Mouse (Mus musculus) hindbrain, embryonic 12.5 days (tissue): ENCODE results near the gene Camk2d. TPM values are rescaled to one million over a fixed set of nuclear protein-coding genes. Genes with fewer than 3 reads are reported as not detected.

ENCODE experiments used
- ATAC-seq: fragments of 200-750 bp; cut with Nextera tagmentation; 2 replicates; pipeline ENCODE4 v1.8.0; 2017; ENCODE audit warnings: moderate TSS enrichment; ENCODE audit not compliant: low FRiP score
- H3K27ac ChIP-seq: fragments of 300-500 bp; sonication (generic); 2 replicates; pipeline ENCODE4 v1.5.1; 2016; ENCODE audit warnings: mild to moderate bottlenecking
- H3K27me3 ChIP-seq: fragments of 300-500 bp; sonication (generic); 2 replicates; pipeline ENCODE4 v1.6.1; 2016; ENCODE audit warnings: mild to moderate bottlenecking
- H3K36me3 ChIP-seq: fragments of 300-500 bp; sonication (generic); 2 replicates; pipeline ENCODE4 v1.6.1; 2016; ENCODE audit warnings: mild to moderate bottlenecking
- H3K4me1 ChIP-seq: fragments of 300-500 bp; sonication (generic); 2 replicates; pipeline ENCODE4 v1.6.1; 2016
- H3K4me2 ChIP-seq: fragments of 300-500 bp; sonication (generic); replicated peaks from 2 replicates; pipeline ENCODE4 v1.6.1; 2016; ENCODE audit warnings: mild to moderate bottlenecking
- H3K4me3 ChIP-seq: fragments of 300-500 bp; sonication (generic); 2 replicates; pipeline ENCODE4 v1.5.1; 2016; ENCODE audit warnings: mild to moderate bottlenecking
- H3K9ac ChIP-seq: fragments of 300-500 bp; sonication (generic); 2 replicates; pipeline ENCODE4 v1.6.1; 2016; ENCODE audit warnings: mild to moderate bottlenecking, moderate library complexity
- H3K9me3 ChIP-seq: fragments of 300-500 bp; sonication (generic); replicated peaks from 2 replicates; pipeline ENCODE4 v1.6.1; 2016; ENCODE audit warnings: mild to moderate bottlenecking
- WGBS: fragments of 180-500 bp; shearing (Covaris S2); methylation state at CpG from one replicate; pipeline ENCODE4 v1.1.7; 2016; 5-methylcytosine and 5-hydroxymethylcytosine counted together
- polyA plus RNA-seq: library from polyadenylated mRNA; unstranded; fragments of >200 nt; fragmentation: Nextera tagmentation; extraction: Ambion mirVana; gene quantifications from 2 replicates; pipeline ENCODE4 v1.2.1, GENCODE M21; 2016

Gene Camk2d
- polyA plus RNA-seq, 1 experiment from 2014 or later: 29.7 TPM

DNA sequence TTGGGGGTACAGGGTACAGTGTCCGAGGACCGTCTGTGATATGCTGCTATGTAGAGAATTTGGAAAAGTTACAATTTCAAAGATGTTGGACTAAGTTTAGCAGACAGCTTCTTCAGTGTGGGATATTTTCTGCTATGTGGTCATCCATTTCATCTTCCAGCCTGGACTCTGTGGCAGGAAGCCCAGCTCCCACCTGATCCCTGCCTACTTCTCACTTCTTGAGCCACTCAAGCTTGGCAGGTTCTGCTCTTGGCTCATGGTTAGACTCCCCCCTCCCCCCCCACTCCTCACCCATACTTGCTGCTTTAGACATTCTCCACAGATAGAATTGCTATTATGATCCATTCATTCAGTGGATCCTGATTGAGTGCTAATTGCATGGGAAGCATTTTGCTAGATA lies 141.0 kb downstream of the Camk2d start:
- Histone ChIP-seq H3K4me2 (no peak overlapping the region), H3K36me3 (no peaks in the 10 kb centered on the region), H3K9ac (no peak overlapping the region), H3K27me3 (no peaks in the 10 kb centered on the region), H3K4me1 (no peaks in the 10 kb centered on the region), H3K27ac (no peak overlapping the region), H3K4me3 (no peak overlapping the region), H3K9me3 (no peaks in the 10 kb centered on the region)
- no peak for ATAC-seq
- 94% methylated on average over 2 of the region's 2 CpGs for WGBS

DNA sequence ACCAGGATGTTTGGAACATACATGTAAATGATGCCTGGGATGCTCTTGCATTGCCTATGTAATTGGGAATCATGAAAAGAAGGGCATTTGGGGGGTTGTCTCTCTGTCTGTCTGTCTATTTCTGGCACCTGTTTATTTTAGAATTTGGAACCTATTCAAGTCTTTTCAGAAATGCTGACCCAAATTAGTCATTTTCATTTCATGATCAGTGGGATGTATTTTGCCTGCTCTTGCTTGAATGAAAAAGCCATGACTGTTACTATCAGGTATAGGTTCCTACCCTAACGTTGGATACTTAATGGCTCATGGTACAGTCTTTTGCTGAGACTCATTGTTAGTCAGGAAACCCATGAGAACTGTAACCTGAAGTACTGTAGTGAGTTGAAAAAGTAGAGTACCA lies 144.0 kb downstream of the Camk2d start:
- H3K27me3 ChIP-seq: no peaks in the 10 kb centered on the region
- no peaks in the 10 kb centered on the region for H3K9me3 ChIP-seq
- no peaks in the 10 kb centered on the region for H3K36me3 ChIP-seq
- no peak for ATAC-seq
- no peak overlapping the region for H3K4me2 ChIP-seq
- 91% methylated on average over 1 of the region's 1 CpGs for WGBS
- H3K9ac ChIP-seq: no peak overlapping the region
- no peak overlapping the region for H3K27ac ChIP-seq
- H3K4me3 ChIP-seq: no peak overlapping the region
- H3K4me1 ChIP-seq: peaks cover 6% of the 10 kb centered on the region; the same call in 1 of the 2 replicates

DNA sequence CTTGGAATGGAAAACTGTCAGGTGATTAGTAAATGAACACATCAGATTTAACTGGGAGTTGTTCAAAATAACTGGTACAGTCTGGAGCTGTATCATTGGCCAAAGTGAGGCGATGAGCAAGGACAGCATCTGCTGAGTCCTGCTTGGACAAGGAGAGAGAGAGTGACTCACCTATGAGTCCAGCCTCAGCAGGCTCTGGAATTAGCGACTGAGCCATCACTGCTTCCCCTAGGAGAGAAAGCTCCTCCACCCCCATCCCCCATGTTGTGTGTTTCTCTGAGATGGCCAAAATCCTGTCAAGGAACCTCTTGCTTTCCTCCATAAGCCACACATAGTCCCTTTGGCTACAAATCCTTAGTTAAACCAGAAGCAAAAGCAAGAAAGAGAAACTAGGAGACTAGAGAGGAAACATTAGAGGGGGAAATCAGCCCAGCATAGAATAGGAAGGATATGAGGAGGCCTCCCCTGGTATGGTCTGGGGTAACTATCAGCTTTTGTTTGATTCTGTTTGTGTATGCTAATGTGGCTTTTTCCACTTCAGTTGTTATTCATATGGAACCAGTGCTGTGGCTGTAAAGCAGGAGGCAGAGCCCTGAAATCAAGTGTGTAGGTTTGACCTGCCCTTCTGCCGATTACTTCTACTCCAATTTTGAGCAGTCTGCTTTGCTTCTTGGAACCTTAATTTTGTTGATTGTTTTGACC lies 148.5 kb downstream of the Camk2d start:
- no peak overlapping the region for H3K9ac ChIP-seq
- H3K4me1 ChIP-seq: peaks cover 11% of the 10 kb centered on the region
- no peaks in the 10 kb centered on the region for H3K36me3 ChIP-seq
- 58% methylated on average over 3 of the region's 3 CpGs for WGBS
- H3K27ac ChIP-seq: no peak overlapping the region
- no peak overlapping the region for H3K4me3 ChIP-seq
- H3K4me2 ChIP-seq: no peak overlapping the region
- H3K9me3 ChIP-seq: no peaks in the 10 kb centered on the region
- peak; percentile 55; the same call in 1 of the 2 replicates for ATAC-seq
- no peaks in the 10 kb centered on the region for H3K27me3 ChIP-seq

DNA sequence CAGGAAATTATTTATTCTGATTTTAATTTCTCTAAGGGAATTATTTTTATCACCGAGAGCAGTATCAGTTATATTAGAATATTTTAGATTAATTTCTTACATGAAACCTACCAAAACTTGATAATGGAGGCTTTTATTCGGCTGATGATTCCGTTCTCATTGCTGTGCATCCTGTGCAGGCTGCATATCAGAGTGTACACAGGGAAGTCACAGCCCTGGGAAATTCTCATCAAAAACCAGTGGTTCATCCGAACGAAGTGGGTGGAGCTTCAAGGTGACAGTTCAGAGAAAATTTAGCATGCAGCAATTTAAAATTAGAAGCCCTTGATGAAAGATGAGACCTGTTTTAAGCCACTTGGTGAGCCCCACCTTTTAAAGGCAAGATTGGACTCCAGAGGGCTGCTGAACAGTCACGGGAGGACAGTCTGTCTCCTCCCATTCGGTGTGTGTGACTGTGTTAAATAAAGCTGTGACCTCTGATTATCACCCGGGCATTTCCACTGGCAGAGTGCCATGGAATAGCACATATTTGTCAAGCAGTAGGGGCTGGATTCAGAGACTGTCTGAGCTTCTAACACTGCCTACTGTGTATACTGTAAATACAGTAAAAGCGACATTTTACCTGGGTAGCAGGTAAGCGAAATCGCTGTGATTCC lies 150.2 kb downstream of the Camk2d start:
- H3K4me3 ChIP-seq: no peak overlapping the region
- WGBS: 67% methylated on average over 11 of the region's 11 CpGs
- H3K27ac ChIP-seq: no peak overlapping the region
- no peaks in the 10 kb centered on the region for H3K27me3 ChIP-seq
- no peak overlapping the region for H3K9ac ChIP-seq
- no peaks in the 10 kb centered on the region for H3K9me3 ChIP-seq
- H3K36me3 ChIP-seq: no peaks in the 10 kb centered on the region
- H3K4me2 ChIP-seq: no peak overlapping the region
- peaks cover 11% of the 10 kb centered on the region for H3K4me1 ChIP-seq
- peak; percentile 54; the same call in 1 of the 2 replicates for ATAC-seq

DNA sequence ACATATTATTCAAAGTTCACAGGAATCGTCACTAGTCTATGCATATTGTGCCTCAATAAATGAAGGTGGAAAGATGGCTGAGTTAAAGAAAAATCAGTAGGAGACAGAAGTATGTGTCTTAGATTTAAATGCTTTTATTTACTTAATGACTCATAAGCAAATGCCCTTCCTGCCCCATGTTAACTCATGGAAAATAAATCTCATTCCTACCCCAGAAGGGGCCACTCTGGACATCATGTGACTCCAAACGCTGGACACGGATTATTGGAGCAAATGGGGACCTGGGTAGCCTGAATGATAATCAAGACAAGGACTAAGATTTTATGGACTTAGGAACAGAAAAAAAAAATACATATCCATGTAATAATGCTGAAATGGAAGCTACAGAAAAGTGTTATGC lies 151.5 kb downstream of the Camk2d start:
- 92% methylated on average over 3 of the region's 3 CpGs for WGBS
- no peak overlapping the region for H3K9ac ChIP-seq
- H3K27me3 ChIP-seq: no peaks in the 10 kb centered on the region
- no peaks in the 10 kb centered on the region for H3K9me3 ChIP-seq
- H3K27ac ChIP-seq: no peak overlapping the region
- H3K4me1 ChIP-seq: peaks cover 11% of the 10 kb centered on the region
- H3K4me3 ChIP-seq: no peak overlapping the region
- no peak for ATAC-seq
- no peak overlapping the region for H3K4me2 ChIP-seq
- H3K36me3 ChIP-seq: no peaks in the 10 kb centered on the region

DNA sequence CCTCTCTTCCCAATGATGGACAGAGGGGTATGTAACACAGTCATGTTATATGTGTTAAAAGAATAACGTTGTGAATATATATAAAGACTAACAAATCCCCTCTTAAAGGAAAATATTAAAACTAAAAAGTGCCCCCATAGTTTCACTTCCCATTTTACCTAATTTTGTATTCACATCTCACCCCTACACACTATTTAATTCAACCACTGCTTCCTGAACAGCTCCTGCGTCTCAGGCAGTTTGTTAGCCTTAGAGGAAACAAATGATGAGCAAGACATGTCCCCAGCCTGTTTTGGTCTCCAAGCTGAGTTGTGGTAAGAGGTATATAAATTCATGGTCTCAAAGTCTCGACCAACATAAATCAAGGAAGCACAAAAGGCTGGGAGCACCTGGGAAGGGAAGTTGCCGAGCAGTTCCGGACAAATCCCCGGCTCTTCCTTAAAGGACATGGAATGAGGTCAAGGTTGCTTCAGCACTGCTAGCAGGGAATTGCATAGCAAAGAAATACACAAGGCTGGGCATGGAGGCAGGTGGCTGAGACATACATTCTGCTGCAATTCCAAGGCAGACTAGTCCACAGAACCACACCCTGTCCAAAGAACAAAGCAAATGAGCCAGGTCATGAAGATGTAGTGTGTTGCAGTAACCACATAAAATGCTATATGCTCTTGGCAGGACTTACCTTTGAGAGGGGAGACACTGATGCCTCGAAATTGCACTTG lies 155.4 kb downstream of the Camk2d start:
- Histone ChIP-seq H3K4me3 (no peak overlapping the region), H3K4me2 (no peak overlapping the region), H3K9me3 (no peaks in the 10 kb centered on the region), H3K9ac (no peak overlapping the region), H3K36me3 (no peaks in the 10 kb centered on the region), H3K4me1 (peaks cover 1% of the 10 kb centered on the region), H3K27me3 (no peaks in the 10 kb centered on the region), H3K27ac (no peak overlapping the region)
- WGBS: 82% methylated on average over 7 of the region's 7 CpGs
- ATAC-seq: no peak

DNA sequence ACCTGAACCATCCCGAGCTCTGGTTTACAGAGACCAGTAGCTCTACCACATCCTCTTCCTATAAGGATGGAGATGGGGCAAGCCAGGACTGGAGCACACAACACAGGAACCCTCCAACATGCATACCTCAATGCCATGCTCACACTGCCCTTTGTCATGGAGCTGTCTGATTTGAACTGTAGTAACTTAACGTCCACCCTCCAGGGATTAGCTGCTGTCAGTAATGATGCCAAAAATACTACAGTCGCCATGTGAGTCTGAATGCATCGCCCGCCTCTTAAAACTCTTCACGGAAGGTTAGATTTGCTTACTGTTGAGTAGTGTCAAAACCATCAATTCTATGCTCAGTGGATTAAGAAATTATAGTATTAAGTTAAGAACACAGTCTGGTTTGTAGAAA lies 156.9 kb downstream of the Camk2d start:
- Histone ChIP-seq H3K4me1 (no peaks in the 10 kb centered on the region), H3K9ac (no peak overlapping the region)

DNA sequence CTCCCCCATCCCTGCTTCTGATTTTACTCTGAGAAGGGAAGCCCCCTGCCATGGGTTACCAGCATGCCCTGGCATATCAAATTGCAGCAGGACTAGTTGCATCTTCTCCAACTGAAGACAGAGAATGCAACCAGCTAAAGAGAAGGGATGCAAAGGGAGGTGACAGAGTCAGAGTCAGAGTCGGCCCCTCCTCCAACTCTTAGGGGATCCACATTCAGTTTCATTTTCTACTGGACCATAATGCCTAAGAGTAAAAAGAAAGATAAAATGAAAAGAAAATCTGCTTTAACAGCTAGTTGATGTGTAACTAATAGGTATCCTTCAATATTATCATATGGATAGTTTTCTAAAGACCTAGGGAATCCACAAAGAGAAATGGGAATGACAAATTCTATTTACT lies 162.3 kb downstream of the Camk2d start:
- H3K27me3 ChIP-seq: no peaks in the 10 kb centered on the region
- no peak overlapping the region for H3K4me3 ChIP-seq
- H3K36me3 ChIP-seq: no peaks in the 10 kb centered on the region
- H3K9ac ChIP-seq: no peak overlapping the region
- 79% methylated on average over 1 of the region's 1 CpGs for WGBS
- H3K4me2 ChIP-seq: no peak overlapping the region
- H3K4me1 ChIP-seq: no peaks in the 10 kb centered on the region
- no peak overlapping the region for H3K27ac ChIP-seq
- ATAC-seq: no peak
- no peaks in the 10 kb centered on the region for H3K9me3 ChIP-seq

More for the DNA sequence above, 156.9 kb downstream of the Camk2d start:
- ATAC-seq: no peak
- H3K27ac ChIP-seq: no peak overlapping the region
- H3K36me3 ChIP-seq: no peaks in the 10 kb centered on the region
- H3K4me2 ChIP-seq: no peak overlapping the region
- no peaks in the 10 kb centered on the region for H3K9me3 ChIP-seq
- H3K4me3 ChIP-seq: no peak overlapping the region
- 87% methylated on average over 6 of the region's 6 CpGs for WGBS
- H3K27me3 ChIP-seq: no peaks in the 10 kb centered on the region

DNA sequence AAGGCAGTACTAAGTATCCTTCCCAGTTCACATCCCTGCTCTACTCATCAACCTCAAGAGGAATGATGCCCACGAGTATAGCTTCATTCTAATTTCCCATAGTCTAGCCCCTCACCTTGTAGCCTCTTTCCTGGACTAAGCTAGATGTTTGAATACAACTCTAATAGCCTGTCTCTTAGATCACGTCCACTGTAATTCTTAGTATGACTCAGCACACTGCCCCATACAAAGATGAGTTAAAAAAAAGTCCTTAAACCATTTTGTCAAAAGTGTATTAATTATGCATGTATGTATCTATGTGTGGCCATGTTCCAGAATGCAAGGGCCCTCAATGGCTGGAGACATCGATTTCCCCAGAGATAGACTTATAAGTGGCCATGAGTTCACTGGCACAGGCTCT lies 164.5 kb downstream of the Camk2d start:
- Histone ChIP-seq H3K9me3 (no peaks in the 10 kb centered on the region), H3K36me3 (no peaks in the 10 kb centered on the region), H3K27me3 (no peaks in the 10 kb centered on the region), H3K4me1 (no peaks in the 10 kb centered on the region), H3K9ac (no peak overlapping the region), H3K27ac (no peak overlapping the region), H3K4me3 (no peak overlapping the region), H3K4me2 (no peak overlapping the region)
- ATAC-seq: no peak
- 86% methylated on average over 3 of the region's 3 CpGs for WGBS

DNA sequence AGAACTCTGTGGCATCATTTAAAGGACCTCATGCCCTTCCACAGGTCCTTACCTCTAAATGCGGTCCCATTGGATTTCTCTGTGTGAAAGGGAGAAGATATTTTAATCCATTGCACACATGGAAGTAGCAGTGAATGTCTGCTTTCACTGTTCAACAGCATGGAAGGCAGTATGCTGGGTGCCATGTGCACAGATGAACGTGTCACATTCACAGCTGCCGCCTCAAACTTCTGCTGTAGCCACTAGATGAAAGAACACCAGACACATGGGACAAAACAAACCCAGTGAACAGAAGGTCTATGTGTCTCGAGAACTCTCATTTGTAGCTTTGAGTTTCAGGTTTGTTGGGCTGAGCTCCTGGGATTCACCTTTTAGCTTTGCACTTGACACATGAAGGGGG lies 168.6 kb downstream of the Camk2d start:
- WGBS: 88% methylated on average over 4 of the region's 4 CpGs
- no peak for ATAC-seq
- no peaks in the 10 kb centered on the region for H3K27me3 ChIP-seq

DNA sequence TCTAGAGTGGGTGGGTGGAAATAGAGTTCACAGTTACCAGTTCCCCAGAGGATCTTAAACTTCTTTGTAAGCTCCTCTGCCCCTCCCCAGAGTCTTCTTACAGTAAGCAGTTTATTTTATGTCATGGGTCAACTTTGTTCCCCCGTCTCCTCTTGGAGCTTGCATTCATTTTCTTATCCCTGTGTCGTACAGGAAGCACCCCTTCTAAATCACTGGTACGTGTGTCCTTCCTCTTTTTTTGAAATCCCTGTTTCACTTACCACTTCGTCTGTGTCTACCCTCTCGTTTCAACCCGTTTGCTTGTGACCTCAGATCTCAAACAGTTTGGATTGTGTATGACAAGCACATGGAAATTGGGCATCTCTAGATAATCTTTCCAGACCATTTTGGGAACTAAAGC lies 174.0 kb downstream of the Camk2d start:
- Histone ChIP-seq H3K36me3 (no peaks in the 10 kb centered on the region), H3K4me2 (no peak overlapping the region), H3K9me3 (no peaks in the 10 kb centered on the region), H3K27me3 (no peaks in the 10 kb centered on the region), H3K9ac (no peak overlapping the region), H3K4me1 (no peaks in the 10 kb centered on the region), H3K4me3 (no peak overlapping the region), H3K27ac (no peak overlapping the region)
- WGBS: 81% methylated on average over 6 of the region's 6 CpGs
- no peak for ATAC-seq

More for the DNA sequence above, 168.6 kb downstream of the Camk2d start:
- Histone ChIP-seq H3K27ac (no peak overlapping the region), H3K9ac (no peak overlapping the region), H3K4me2 (no peak overlapping the region), H3K4me1 (no peaks in the 10 kb centered on the region), H3K36me3 (no peaks in the 10 kb centered on the region), H3K4me3 (no peak overlapping the region), H3K9me3 (no peaks in the 10 kb centered on the region)

DNA sequence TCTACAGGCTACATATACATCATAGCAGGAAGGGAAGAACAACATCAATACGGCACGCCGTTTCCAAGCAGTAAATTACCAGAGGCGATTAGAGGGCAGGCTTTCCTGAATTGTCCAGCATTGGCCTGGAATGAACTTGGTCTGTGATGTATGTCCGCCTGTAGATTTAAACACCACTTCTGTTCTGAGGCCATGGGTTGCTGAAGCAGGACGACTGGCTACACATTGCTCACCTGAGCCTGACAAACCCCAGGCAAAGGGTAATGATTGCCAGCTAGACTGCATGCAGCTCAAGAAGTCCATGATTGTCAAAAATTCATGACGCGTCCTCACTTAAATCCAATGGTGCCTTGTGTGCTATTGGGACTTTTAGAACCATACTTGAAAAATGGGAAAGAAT lies 174.9 kb downstream of the Camk2d start:
- Histone ChIP-seq H3K4me1 (no peaks in the 10 kb centered on the region), H3K4me2 (no peak overlapping the region), H3K9me3 (no peaks in the 10 kb centered on the region), H3K27ac (no peak overlapping the region), H3K36me3 (no peaks in the 10 kb centered on the region), H3K27me3 (no peaks in the 10 kb centered on the region), H3K9ac (no peak overlapping the region), H3K4me3 (no peak overlapping the region)
- ATAC-seq: no peak
- WGBS: 67% methylated on average over 8 of the region's 8 CpGs
